Mouse (Mus musculus) myocyte (in vitro differentiated cells): ENCODE results near the gene Limch1.

Source experiments
- MAX ChIP-seq: IDR thresholded peaks from one replicate; pipeline ENCODE4 v1.6.1; 2011; ENCODE audit warnings: low read depth, mild to moderate bottlenecking, control low read depth
- POLR2A ChIP-seq: IDR thresholded peaks from one replicate; pipeline ENCODE4 v1.6.1; 2011; ENCODE audit warnings: low read depth, mild to moderate bottlenecking, control low read depth, moderate library complexity; ENCODE audit not compliant: insufficient read length

- no peak for TF ChIP-seq POLR2A
- TF ChIP-seq MAX = no peak
Measured at GRCm38 (mm10) chr5:66967147-66967546, 221.5 kb downstream of the Limch1 start.
